Mouse (Mus musculus) heart, postnatal 0 days (tissue): ENCODE results near the gene Rps19. TPM values are rescaled to one million over a fixed set of nuclear protein-coding genes. Genes with fewer than 3 reads are reported as not detected.

ENCODE experiments used
- ATAC-seq: fragments of 200-750 bp; cut with Nextera tagmentation; 2 replicates; pipeline ENCODE4 v1.8.0; 2017; ENCODE audit warnings: low read depth, moderate number of reproducible peaks, moderate library complexity; ENCODE audit not compliant: insufficient read depth
- DNase-seq: peaks from one replicate; pipeline ENCODE4 v3.0.0-alpha.2; 2016; ENCODE audit warnings: low spot score
- H3K27ac ChIP-seq: fragments of 300-500 bp; sonication (generic); 2 replicates; pipeline ENCODE4 v1.5.1; 2014; ENCODE audit warnings: low read depth, mild to moderate bottlenecking
- H3K27me3 ChIP-seq: fragments of 300-500 bp; sonication (generic); 2 replicates; pipeline ENCODE4 v1.6.1; 2014; ENCODE audit warnings: low read length, mixed read lengths; ENCODE audit not compliant: control insufficient read depth, insufficient read depth
- H3K36me3 ChIP-seq: fragments of 300-500 bp; sonication (generic); replicated peaks from 2 replicates; pipeline ENCODE4 v1.6.1; 2014; ENCODE audit warnings: low read length, mixed read lengths; ENCODE audit not compliant: control insufficient read depth, insufficient read depth
- H3K4me1 ChIP-seq: fragments of 300-500 bp; sonication (generic); 2 replicates; pipeline ENCODE4 v1.6.1; 2014; ENCODE audit warnings: antibody characterized with exemption; ENCODE audit not compliant: control insufficient read depth, insufficient read depth
- H3K4me2 ChIP-seq: fragments of 300-500 bp; sonication (generic); 2 replicates; pipeline ENCODE4 v1.6.1; 2014; ENCODE audit warnings: low read depth, mild to moderate bottlenecking, low read length, moderate library complexity
- H3K4me3 ChIP-seq: fragments of 300-500 bp; sonication (generic); 2 replicates; pipeline ENCODE4 v1.5.1; 2014; ENCODE audit warnings: low read depth, low read length
- H3K9ac ChIP-seq: fragments of 300-500 bp; sonication (generic); replicated peaks from 2 replicates; pipeline ENCODE4 v1.6.1; 2014; ENCODE audit warnings: low read depth, low read length, mixed read lengths
- H3K9me3 ChIP-seq: fragments of 300-500 bp; sonication (generic); replicated peaks from 2 replicates; pipeline ENCODE4 v1.6.1; 2016; ENCODE audit warnings: low read length; ENCODE audit not compliant: control insufficient read depth
- CTCF ChIP-seq: IDR thresholded peaks from 2 replicates; pipeline ENCODE4 v1.5.1; 2016; ENCODE audit warnings: antibody characterized with exemption, control low read depth, low read depth
- EP300 ChIP-seq: IDR thresholded peaks from 2 replicates; pipeline ENCODE4 v1.6.1; 2016; ENCODE audit warnings: antibody characterized with exemption, low read depth
- WGBS: fragments of 180-500 bp; shearing (Covaris S2); extraction: QIAGEN DNeasy Blood & Tissue Kit; methylation state at CpG from one replicate; pipeline ENCODE4 v1.1.7; 2014; 5-methylcytosine and 5-hydroxymethylcytosine counted together
- polyA plus RNA-seq: library from polyadenylated mRNA; unstranded; fragments of >200 nt; fragmentation: Nextera tagmentation; extraction: Ambion mirVana; gene quantifications from 2 replicates; pipeline ENCODE4 v1.2.1, GENCODE M21; 2015
- total RNA-seq: library from RNA; depleted of rRNA; stranded (reverse); fragments of >200 nt; gene quantifications from 2 replicates; pipeline ENCODE4 v1.2.3, GENCODE M21; 2014; ENCODE audit warnings: low replicate concordance

The Rps19 gene
- total and polyA plus RNA-seq, 2 experiments from 2014 or later, result 642 to 980 TPM

DNA sequence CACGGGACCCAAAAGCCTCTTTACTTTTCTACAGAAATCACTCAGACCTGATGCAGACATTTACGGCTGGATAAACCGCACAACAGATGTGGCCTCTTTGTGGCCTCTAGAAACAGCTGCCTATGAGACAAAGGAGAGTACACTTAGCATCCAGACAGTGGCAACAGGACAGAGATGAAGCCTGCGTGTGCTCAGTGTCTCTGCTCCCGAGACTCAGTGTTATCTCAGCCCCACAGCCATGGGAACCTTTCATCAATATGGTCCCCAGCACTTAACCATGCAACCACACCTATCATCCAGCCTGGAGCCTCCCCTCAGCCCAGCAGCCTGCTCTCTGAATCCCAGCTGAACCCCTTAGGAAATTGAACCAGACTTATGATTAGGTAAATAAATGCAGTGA, 24.9 kb upstream of the Rps19 start:
- no peak overlapping the region for H3K4me3 ChIP-seq
- H3K36me3 ChIP-seq, result no peaks in the 10 kb centered on the region
- H3K4me1 ChIP-seq, result no peaks in the 10 kb centered on the region
- H3K27me3 ChIP-seq, result no peaks in the 10 kb centered on the region
- no peak overlapping the region for H3K27ac ChIP-seq
- TF ChIP-seq CTCF, result no peak
- TF ChIP-seq EP300, result no peak
- no peak overlapping the region for H3K4me2 ChIP-seq
- H3K9ac ChIP-seq, result no peak overlapping the region
- no peak for ATAC-seq
- no peak for DNase-seq
- WGBS, result 64% methylated on average over 5 of the region's 5 CpGs
- H3K9me3 ChIP-seq, result no peaks in the 10 kb centered on the region

DNA sequence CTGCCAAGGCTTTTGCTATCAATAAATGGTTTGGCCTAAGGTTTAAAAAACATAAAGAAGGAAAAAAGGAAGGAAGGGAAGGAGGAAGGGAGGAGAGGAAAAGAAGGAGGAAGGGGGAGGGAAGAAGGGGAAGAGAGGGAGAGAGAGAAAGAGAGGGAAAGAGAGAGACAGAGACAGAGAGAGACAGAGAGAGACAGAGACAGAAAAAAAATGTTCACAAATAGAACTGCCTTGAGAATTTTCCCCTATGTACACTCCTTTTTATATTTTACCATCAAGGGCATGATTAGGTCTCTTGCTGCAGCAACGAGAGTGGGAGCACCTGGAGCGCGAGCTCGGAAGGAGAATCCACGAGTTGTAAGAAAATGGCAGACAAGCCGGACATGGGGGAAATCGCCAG, 22.3 kb upstream of the Rps19 start, which contains the start of gene Gm9844:
TSS of gene Gm9844 (plus strand) at position 301 of the 400 bp plus-strand sequence.
- no peaks in the 10 kb centered on the region for H3K27me3 ChIP-seq
- DNase-seq (no peak), ATAC-seq (no peak)
- H3K4me3 ChIP-seq, result no peak within 1 kb of the TSS
- H3K9me3 ChIP-seq, result no peaks in the 10 kb centered on the region
- no peak within 1 kb of the TSS for H3K4me2 ChIP-seq
- H3K36me3 ChIP-seq, result no peaks in the 10 kb centered on the region
- no peak for TF ChIP-seq CTCF
- no peak for TF ChIP-seq EP300
- H3K9ac ChIP-seq, result no peak within 1 kb of the TSS
- no peaks in the 10 kb centered on the region for H3K4me1 ChIP-seq
- H3K27ac ChIP-seq, result no peak within 1 kb of the TSS
- WGBS, result 84% methylated on average over 7 of the region's 7 CpGs

DNA sequence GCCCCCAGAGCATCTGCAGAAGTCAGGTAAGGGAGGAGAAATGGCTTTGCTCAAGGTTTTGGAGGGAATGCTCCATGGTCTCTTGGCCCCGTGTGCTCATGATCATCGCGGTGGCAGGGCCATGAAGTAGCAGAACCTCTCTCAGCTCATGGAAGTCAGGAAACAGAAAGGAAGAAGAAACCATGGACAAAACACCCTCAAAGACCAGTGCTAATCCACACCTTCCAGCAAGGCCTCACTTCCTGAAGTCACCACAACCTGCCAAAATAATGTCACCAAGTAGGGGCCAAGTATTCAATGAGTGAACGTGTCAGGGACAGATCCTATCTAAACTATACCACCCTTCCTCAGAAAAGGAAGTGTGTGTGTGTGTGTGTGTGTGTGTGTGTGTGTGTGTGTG, 21.3 kb upstream of the Rps19 start:
- H3K9me3 ChIP-seq, result no peaks in the 10 kb centered on the region
- no peak overlapping the region for H3K9ac ChIP-seq
- H3K4me2 ChIP-seq, result no peak overlapping the region
- no peaks in the 10 kb centered on the region for H3K36me3 ChIP-seq
- H3K4me1 ChIP-seq, result no peaks in the 10 kb centered on the region
- no peak for TF ChIP-seq EP300
- TF ChIP-seq CTCF, result no peak
- no peak overlapping the region for H3K4me3 ChIP-seq
- no peak for DNase-seq
- WGBS, result 71% methylated on average over 4 of the region's 4 CpGs
- no peak for ATAC-seq
- no peak overlapping the region for H3K27ac ChIP-seq
- H3K27me3 ChIP-seq, result no peaks in the 10 kb centered on the region

DNA sequence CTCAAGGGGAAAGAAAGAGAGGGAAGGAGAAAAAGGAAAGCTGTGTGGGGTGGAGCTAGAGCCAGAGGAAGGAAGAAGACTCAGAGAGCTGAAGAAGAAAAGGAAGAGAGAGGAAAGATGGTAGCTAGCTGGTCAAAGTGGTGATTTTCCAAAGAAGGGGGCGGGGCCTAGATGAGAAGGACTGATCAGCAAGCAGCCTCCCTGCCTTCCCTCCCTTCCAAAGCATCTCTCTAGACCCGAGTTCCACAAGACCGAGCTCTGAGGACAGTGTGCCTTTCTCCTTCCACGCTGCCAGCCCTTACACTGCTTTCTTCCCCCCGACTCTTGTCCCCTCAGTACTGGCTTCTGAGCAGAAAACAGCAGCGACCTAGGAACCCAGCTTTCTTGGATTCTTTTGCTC, 20.0 kb upstream of the Rps19 start:
- no peaks in the 10 kb centered on the region for H3K36me3 ChIP-seq
- ATAC-seq (no peak), DNase-seq (no peak)
- no peak overlapping the region for H3K9ac ChIP-seq
- no peak overlapping the region for H3K4me2 ChIP-seq
- no peak overlapping the region for H3K27ac ChIP-seq
- TF ChIP-seq EP300 (no peak), CTCF (no peak)
- H3K4me1 ChIP-seq, result no peaks in the 10 kb centered on the region
- H3K27me3 ChIP-seq, result 0 out of 2 replicates have a peak, but pooled peaks cover under 1% of the 10 kb centered on the region
- no peaks in the 10 kb centered on the region for H3K9me3 ChIP-seq
- H3K4me3 ChIP-seq, result no peak overlapping the region
- 27% methylated on average over 6 of the region's 6 CpGs for WGBS

DNA sequence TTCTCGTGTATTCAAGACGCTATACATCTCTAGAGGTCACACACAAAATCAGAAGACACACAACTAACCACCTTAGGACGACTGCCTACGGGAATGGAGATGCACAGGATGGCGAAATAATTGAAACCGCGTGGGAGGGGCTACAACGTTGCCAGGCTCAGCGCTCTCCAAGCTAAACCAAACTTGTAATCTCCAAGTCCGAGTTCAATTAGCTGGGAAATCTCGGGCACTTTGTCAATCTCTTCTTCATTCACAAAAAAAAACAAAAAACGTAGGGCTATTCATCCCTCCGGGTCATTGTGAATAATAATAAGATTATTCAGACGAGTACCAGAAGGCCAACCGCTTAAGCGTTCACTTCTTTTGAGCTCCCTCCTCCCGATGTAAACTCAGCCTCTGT, 15.1 kb upstream of the Rps19 start:
- no peak for DNase-seq
- no peak for TF ChIP-seq EP300
- TF ChIP-seq CTCF, result no peak
- ATAC-seq, result no peak
- H3K27me3 ChIP-seq, result peaks cover 13% of the 10 kb centered on the region; the same call in 1 of the 2 replicates
- no peak overlapping the region for H3K27ac ChIP-seq
- 57% methylated on average over 17 of the region's 17 CpGs for WGBS
- no peaks in the 10 kb centered on the region for H3K36me3 ChIP-seq
- H3K9ac ChIP-seq, result no peak overlapping the region
- H3K4me1 ChIP-seq, result no peaks in the 10 kb centered on the region
- H3K9me3 ChIP-seq, result no peaks in the 10 kb centered on the region
- no peak overlapping the region for H3K4me2 ChIP-seq
- no peak overlapping the region for H3K4me3 ChIP-seq

DNA sequence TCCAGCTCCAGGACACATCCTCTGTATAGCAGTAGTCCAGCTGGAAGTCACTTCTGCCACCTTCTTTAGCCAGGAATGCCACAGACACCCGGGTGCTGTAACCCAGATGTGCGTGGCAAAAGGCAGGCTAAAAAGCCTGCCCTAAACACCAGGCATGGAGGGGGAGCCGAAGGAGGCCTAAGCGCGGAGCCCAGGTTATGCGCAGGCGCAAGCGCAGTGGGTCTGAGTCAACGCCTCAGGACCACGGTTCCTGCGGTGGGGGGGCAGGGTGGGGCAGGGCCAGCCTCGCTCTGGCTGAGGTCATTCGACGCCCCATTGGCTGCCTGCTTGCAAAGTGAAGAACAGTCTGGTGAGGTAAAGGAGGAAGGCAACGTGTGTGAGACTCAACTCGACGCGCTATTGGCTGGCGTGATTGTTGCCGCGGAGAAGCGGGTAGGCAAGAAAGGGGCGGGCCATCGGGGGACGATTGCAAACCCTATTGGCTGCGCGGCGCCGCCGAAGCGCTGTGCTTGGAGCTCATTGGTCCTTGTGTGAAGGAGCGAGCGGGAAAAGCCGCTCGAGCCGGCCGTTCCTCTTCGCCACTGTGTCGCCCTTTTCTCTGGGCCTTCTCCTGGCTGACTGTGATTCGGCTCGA, 14.5 kb upstream of the Rps19 start, which contains the start of the genes Lypd4 and Dmrtc2:
TSS of gene Lypd4 (minus strand) at position 410 of the 634 bp plus-strand sequence.
TSS of gene Dmrtc2 (plus strand) at position 526 of the 634 bp plus-strand sequence.
- TF ChIP-seq EP300 (no peak), CTCF (no peak)
- DNase-seq (no peak), ATAC-seq (no peak)
- Histone ChIP-seq H3K27ac (no peak within 1 kb of the TSS), H3K4me1 (no peaks in the 10 kb centered on the region), H3K27me3 (peaks cover 13% of the 10 kb centered on the region; the same call in 1 of the 2 replicates), H3K9me3 (no peaks in the 10 kb centered on the region), H3K9ac (no peak within 1 kb of the TSS), H3K4me3 (no peak within 1 kb of the TSS), H3K36me3 (no peaks in the 10 kb centered on the region), H3K4me2 (no peak within 1 kb of the TSS)
- WGBS, result 45% methylated on average over 41 of the region's 41 CpGs
